Mouse (Mus musculus) kidney, postnatal 0 days (tissue): Measurements from ENCODE around the gene Zzz3. TPM values are rescaled to one million over a fixed set of nuclear protein-coding genes. Genes with fewer than 3 reads are reported as not detected.
A peak's percentile ranks its signal among the peaks of the same experiment; 100 is the strongest.

Experiments used
- ATAC-seq: fragments of 200-750 bp; cut with Nextera tagmentation; replicated peaks from 2 replicates; pipeline ENCODE4 v1.8.0; 2017; ENCODE audit warnings: low read depth, moderate number of reproducible peaks, moderate TSS enrichment, moderate library complexity; ENCODE audit not compliant: low FRiP score
- DNase-seq: peaks from one replicate; pipeline ENCODE4 v3.0.0-alpha.2; 2016; ENCODE audit warnings: low spot score
- H3K27ac ChIP-seq: fragments of 300-500 bp; sonication (generic); 2 replicates; pipeline ENCODE4 v1.5.1; 2014; ENCODE audit warnings: mild to moderate bottlenecking
- H3K27me3 ChIP-seq: fragments of 300-500 bp; sonication (generic); 2 replicates; pipeline ENCODE4 v1.6.1; 2014; ENCODE audit warnings: low read length, mixed read lengths; ENCODE audit not compliant: insufficient read depth
- H3K36me3 ChIP-seq: fragments of 300-500 bp; sonication (generic); 2 replicates; pipeline ENCODE4 v1.6.1; 2014; ENCODE audit warnings: low read length, mixed read lengths; ENCODE audit not compliant: insufficient read depth
- H3K4me1 ChIP-seq: fragments of 300-500 bp; sonication (generic); replicated peaks from 2 replicates; pipeline ENCODE4 v1.6.1; 2014; ENCODE audit warnings: antibody characterized with exemption, low read length, mixed read lengths; ENCODE audit not compliant: insufficient read depth
- H3K4me2 ChIP-seq: fragments of 300-500 bp; sonication (generic); 2 replicates; pipeline ENCODE4 v1.6.1; 2014; ENCODE audit warnings: mild to moderate bottlenecking, low read length, moderate library complexity, mixed read lengths
- H3K4me3 ChIP-seq: fragments of 300-500 bp; sonication (generic); replicated peaks from 2 replicates; pipeline ENCODE4 v1.5.1; 2014; ENCODE audit warnings: low read depth, low read length
- H3K9ac ChIP-seq: fragments of 300-500 bp; sonication (generic); 2 replicates; pipeline ENCODE4 v1.6.1; 2014; ENCODE audit warnings: low read depth, low read length
- H3K9me3 ChIP-seq: fragments of 300-500 bp; sonication (generic); replicated peaks from 2 replicates; pipeline ENCODE4 v1.6.1; 2016; ENCODE audit warnings: low read length, inconsistent platforms, mixed read lengths
- CTCF ChIP-seq: IDR thresholded peaks from 2 replicates; pipeline ENCODE4 v1.5.1; 2016; ENCODE audit warnings: antibody characterized with exemption, low read depth, mild to moderate bottlenecking, moderate library complexity
- WGBS: fragments of 180-500 bp; shearing (Covaris S2); extraction: QIAGEN DNeasy Blood & Tissue Kit; methylation state at CpG from one replicate; pipeline ENCODE4 v1.1.7; 2014; 5-methylcytosine and 5-hydroxymethylcytosine counted together
- polyA plus RNA-seq: library from polyadenylated mRNA; unstranded; fragments of >200 nt; fragmentation: Nextera tagmentation; extraction: Ambion mirVana; gene quantifications from 2 replicates; pipeline ENCODE4 v1.2.1, GENCODE M21; 2015

The Zzz3 gene
- polyA plus RNA-seq, 1 experiment from 2014 or later, result 44.4 TPM

DNA sequence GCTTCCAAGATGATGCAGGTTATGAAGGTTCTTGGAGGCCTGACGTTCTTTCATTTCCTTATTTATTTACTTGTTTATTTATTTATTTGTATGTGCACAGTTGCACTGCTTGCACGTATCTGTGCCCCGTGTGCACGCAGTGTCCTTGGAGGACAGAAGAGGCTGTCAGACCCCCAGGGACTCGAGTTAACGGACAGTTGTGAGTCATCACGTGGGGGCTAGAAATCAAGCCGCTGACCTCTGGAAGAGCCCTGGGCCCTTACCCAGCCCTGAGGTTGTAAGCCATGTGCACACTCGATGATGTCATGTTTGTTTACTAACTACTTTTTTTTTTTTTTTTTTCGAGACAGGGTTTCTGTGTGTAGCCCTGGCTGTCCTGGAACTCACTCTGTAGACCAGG is 75.1 kb downstream of the Zzz3 start:
- DNase-seq, result no peak
- no peak for TF ChIP-seq CTCF
- no peaks in the 10 kb centered on the region for H3K9me3 ChIP-seq
- no peaks in the 10 kb centered on the region for H3K36me3 ChIP-seq
- H3K4me1 ChIP-seq, result no peaks in the 10 kb centered on the region
- WGBS, result 72% methylated on average over 10 of the region's 10 CpGs
- ATAC-seq, result no peak
- no peak overlapping the region for H3K4me3 ChIP-seq
- H3K27me3 ChIP-seq, result no peaks in the 10 kb centered on the region
- H3K9ac ChIP-seq, result no peak overlapping the region
- no peak overlapping the region for H3K4me2 ChIP-seq
- no peak overlapping the region for H3K27ac ChIP-seq

GRCm38 (mm10) chr3:152472676-152473075 is 77.4 kb downstream of the Zzz3 start:
- TF ChIP-seq CTCF, result no peak
- Histone ChIP-seq H3K4me2 (no peak overlapping the region), H3K4me3 (no peak overlapping the region), H3K9me3 (no peaks in the 10 kb centered on the region), H3K4me1 (no peaks in the 10 kb centered on the region), H3K27me3 (no peaks in the 10 kb centered on the region), H3K27ac (no peak overlapping the region), H3K36me3 (no peaks in the 10 kb centered on the region), H3K9ac (no peak overlapping the region)
- no peak for DNase-seq
- 86% methylated on average over 16 of the region's 16 CpGs for WGBS
- ATAC-seq, result no peak

GRCm38 (mm10) chr3:152474582-152475277 is 79.5 kb downstream of the Zzz3 start:
- no peak overlapping the region for H3K9ac ChIP-seq
- no peak overlapping the region for H3K4me3 ChIP-seq
- H3K4me1 ChIP-seq, result no peaks in the 10 kb centered on the region
- no peaks in the 10 kb centered on the region for H3K9me3 ChIP-seq
- WGBS, result 56% methylated on average over 15 of the region's 15 CpGs
- no peak overlapping the region for H3K4me2 ChIP-seq
- no peak overlapping the region for H3K27ac ChIP-seq
- H3K36me3 ChIP-seq, result no peaks in the 10 kb centered on the region
- TF ChIP-seq CTCF, result peak; percentile 84
- ATAC-seq, result no peak
- H3K27me3 ChIP-seq, result no peaks in the 10 kb centered on the region
- peak; percentile 89 for DNase-seq

DNA sequence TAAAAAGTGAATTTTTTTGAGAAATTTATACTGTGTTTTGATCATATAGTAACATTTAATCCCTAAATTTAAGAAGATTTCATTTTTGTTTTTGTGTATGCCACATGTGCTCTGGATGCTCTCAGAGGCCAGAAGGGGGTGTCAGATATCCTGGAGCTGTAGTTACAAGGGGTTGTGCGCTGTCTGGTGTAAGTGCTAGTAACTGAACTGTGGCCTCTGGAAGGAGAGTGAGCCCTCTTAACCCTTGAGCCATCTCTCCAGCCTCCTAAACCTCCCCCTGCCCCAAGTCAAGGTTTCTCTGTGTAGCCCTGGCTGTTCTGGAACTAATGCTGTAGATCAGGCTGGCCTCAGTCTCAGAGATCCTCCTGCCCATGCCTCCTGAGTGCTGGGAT is 80.0 kb downstream of the Zzz3 start:
- Histone ChIP-seq H3K4me2 (no peak overlapping the region), H3K9ac (no peak overlapping the region), H3K4me3 (no peak overlapping the region), H3K27ac (no peak overlapping the region), H3K36me3 (no peaks in the 10 kb centered on the region), H3K9me3 (no peaks in the 10 kb centered on the region), H3K27me3 (no peaks in the 10 kb centered on the region), H3K4me1 (no peaks in the 10 kb centered on the region)
- ATAC-seq, result no peak
- WGBS, result 67% methylated on average over 1 of the region's 1 CpGs
- no peak for DNase-seq
- no peak for TF ChIP-seq CTCF

DNA sequence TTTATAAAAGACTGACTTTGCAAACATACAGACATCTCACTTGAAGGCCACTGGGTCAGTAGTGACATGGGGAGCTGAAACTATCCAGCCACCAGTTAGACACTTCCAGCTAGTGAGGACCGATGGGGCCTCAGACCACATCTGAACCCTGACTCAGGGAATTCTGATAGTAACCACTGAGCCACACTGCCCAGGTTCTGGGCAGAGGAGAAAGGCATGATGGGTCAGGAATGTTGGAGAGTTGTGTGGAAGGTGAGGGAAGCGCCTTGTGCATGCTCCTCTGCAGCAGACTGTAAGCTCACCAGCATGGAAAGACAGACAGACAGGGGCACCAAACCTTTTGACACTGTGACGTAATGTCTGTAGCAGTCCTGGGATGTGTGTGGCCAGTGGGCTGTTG is 80.6 kb downstream of the Zzz3 start:
- ATAC-seq (no peak), DNase-seq (no peak)
- Histone ChIP-seq H3K4me3 (no peak overlapping the region), H3K9ac (no peak overlapping the region), H3K27ac (no peak overlapping the region), H3K27me3 (no peaks in the 10 kb centered on the region), H3K9me3 (no peaks in the 10 kb centered on the region), H3K4me2 (no peak overlapping the region), H3K36me3 (no peaks in the 10 kb centered on the region), H3K4me1 (no peaks in the 10 kb centered on the region)
- TF ChIP-seq CTCF, result no peak
- WGBS, result 91% methylated on average over 3 of the region's 3 CpGs

DNA sequence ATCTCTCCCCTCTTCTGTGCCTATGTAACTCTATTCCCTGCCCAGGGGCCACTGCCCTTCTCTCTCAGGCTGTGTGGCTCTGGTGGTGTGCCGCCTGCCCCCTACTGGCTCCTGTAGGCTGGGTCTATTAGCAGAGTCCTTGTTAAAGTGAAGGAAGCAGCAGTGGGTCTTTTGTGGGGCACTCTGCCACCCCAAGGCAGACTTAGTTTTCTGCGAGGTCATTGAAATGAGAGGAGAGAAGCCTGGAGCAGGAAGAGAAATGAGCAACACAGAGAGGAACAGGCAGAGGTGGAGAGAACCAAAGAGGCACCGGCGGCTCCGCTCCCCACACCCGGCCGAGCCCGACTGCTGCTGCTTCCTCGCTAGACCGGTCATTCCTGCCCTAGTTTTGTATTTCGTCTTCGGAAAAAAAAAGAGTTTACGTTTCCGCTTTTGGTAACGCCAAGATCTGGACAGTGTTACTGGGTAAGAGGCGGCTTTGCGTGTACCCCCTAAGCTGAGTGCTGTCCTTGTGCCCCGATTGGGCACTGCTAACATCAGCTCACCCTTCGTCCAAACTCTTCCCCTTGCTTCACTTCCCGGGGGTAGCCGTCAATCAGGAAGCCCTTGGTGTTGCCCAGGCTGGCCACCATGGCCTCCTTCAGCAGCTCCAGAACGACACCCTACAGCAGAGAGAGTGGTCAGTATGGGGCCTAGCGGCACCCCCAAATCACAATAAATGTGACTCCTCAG is 82.7 kb downstream of the Zzz3 start:
- peak overlapping the region; percentile 65 for H3K27ac ChIP-seq

More for the DNA sequence above, 82.7 kb downstream of the Zzz3 start:
- TF ChIP-seq CTCF, result peak; percentile 89
- no peaks in the 10 kb centered on the region for H3K4me1 ChIP-seq
- H3K9me3 ChIP-seq, result no peaks in the 10 kb centered on the region
- no peaks in the 10 kb centered on the region for H3K27me3 ChIP-seq
- WGBS, result under 1% methylated on average over 23 of the region's 23 CpGs
- peak overlapping the region; percentile 53 for H3K9ac ChIP-seq
- H3K4me3 ChIP-seq, result peak overlapping the region; percentile 43
- peak; percentile 89 for DNase-seq
- no peaks in the 10 kb centered on the region for H3K36me3 ChIP-seq
- peak overlapping the region; percentile 65 for H3K4me2 ChIP-seq
- peak; percentile 75 for ATAC-seq
